Mouse (Mus musculus) liver, embryonic 15.5 days (tissue): ENCODE measurements around the gene Vash2. TPM values are rescaled to one million over a fixed set of nuclear protein-coding genes. Genes with fewer than 3 reads are reported as not detected.
"Not testable (repeated sequence)": the region's sequence is repeated elsewhere in the genome, so short reads cannot be mapped to it uniquely, and the experiment has no call there.

Source experiments
- ATAC-seq: fragments of 200-750 bp; cut with Nextera tagmentation; 2 replicates; pipeline ENCODE4 v1.8.0; 2017; ENCODE audit warnings: moderate number of reproducible peaks, mild to moderate bottlenecking, moderate library complexity; ENCODE audit not compliant: insufficient read depth
- H3K27ac ChIP-seq: fragments of 300-500 bp; sonication (generic); replicated peaks from 2 replicates; pipeline ENCODE4 v1.5.1; 2015; ENCODE audit warnings: mild to moderate bottlenecking, inconsistent platforms
- H3K27me3 ChIP-seq: fragments of 300-500 bp; sonication (generic); 2 replicates; pipeline ENCODE4 v1.6.1; 2015; ENCODE audit warnings: mild to moderate bottlenecking, inconsistent platforms
- H3K36me3 ChIP-seq: fragments of 300-500 bp; sonication (generic); replicated peaks from 2 replicates; pipeline ENCODE4 v1.6.1; 2015; ENCODE audit warnings: moderate library complexity, mild to moderate bottlenecking, inconsistent platforms
- H3K4me1 ChIP-seq: fragments of 300-500 bp; sonication (generic); replicated peaks from 2 replicates; pipeline ENCODE4 v1.6.1; 2015; ENCODE audit warnings: inconsistent platforms
- H3K4me2 ChIP-seq: fragments of 300-500 bp; sonication (generic); 2 replicates; pipeline ENCODE4 v1.6.1; 2015; ENCODE audit warnings: moderate library complexity, mild to moderate bottlenecking, inconsistent platforms
- H3K4me3 ChIP-seq: fragments of 300-500 bp; sonication (generic); replicated peaks from 2 replicates; pipeline ENCODE4 v1.5.1; 2015; ENCODE audit warnings: mild to moderate bottlenecking, inconsistent platforms
- H3K9ac ChIP-seq: fragments of 300-500 bp; sonication (generic); 2 replicates; pipeline ENCODE4 v1.6.1; 2015; ENCODE audit warnings: moderate library complexity, mild to moderate bottlenecking, inconsistent platforms
- H3K9me3 ChIP-seq: fragments of 300-500 bp; sonication (generic); replicated peaks from 2 replicates; pipeline ENCODE4 v1.6.1; 2016; ENCODE audit warnings: inconsistent platforms
- WGBS: fragments of 180-500 bp; shearing (Covaris S2); methylation state at CpG from one replicate; pipeline ENCODE4 v1.1.7; 2015; ENCODE audit warnings: mixed read lengths; ENCODE audit not compliant: insufficient replicate concordance; 5-methylcytosine and 5-hydroxymethylcytosine counted together
- polyA plus RNA-seq: library from polyadenylated mRNA; unstranded; fragments of >200 nt; fragmentation: Nextera tagmentation; extraction: Ambion mirVana; gene quantifications from 2 replicates; pipeline ENCODE4 v1.2.1, GENCODE M21; 2015

Gene Vash2
- polyA plus RNA-seq = 0.88 and 1.2 TPM in 2 replicates

DNA sequence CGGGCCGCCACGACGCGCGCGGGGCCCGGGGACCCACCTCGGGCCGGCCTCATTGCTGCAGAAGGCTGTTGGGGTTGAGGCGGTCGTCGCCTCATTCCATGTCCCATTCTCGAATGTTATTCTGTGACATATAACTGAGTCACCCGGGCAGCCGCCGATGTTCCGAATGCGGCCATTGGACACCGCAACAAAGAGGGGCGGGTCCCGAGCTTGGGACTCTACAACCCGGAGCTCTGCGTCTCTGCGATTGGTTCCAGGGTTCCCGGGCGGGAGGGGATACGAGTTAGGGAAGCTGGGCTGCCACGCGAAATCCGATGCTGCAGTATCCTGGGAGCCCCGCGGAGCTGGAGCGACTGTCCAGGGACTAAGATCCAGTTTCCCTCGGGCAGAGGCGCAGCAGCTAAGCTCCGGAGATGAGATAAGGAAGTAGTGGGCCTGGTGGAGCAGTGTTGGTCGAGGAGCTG is at the start of gene Vash2:
Gene Vash2 (minus strand): TSS at position 197 of the 464 bp plus-strand sequence.
- ATAC-seq = peak; percentile 56
- no peak within 1 kb of the TSS for H3K27ac ChIP-seq

DNA sequence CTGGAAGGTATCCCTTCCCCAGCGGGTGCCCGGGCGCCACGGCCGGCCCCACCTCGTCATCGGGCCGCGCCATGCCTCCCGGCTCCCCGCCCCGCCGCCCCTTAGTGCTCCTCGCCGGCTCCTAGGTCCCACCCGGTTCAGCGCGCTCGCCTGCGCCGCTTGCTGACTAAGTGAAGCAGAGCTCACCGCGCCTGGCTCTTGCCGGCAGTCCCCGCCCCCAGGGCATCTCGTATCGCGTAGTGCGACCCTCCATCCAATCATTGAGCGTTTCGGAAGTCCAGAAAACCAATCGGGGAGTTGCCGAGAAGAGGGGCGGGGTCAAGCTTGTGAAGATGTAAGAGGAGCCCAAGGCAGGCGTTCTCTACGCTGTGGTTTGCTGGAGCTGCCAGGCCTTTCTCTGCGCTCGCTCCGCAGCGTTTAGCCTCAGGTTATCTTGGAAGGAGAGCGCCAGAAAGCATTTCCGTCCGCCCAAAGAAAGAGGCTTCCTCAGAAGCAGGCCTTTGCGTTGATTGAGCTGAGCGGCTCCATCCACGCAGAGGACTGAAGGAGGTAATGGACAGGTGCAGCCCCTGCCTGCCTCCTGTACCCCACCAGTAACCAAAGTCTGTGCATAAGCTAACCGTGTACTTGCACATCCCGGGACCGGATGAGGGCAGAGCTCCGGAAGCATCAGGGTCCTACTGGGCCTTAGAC is 47.1 kb upstream of the Vash2 start, which contains the start of gene Flvcr1:
Gene Flvcr1 (minus strand): TSS at position 138 of the 693 bp plus-strand sequence.
- H3K36me3 ChIP-seq = peaks cover 8% of the 10 kb centered on the region; the same call in 1 of the 2 replicates
- H3K27me3 ChIP-seq = peaks cover 3% of the 10 kb centered on the region; the same call in 1 of the 2 replicates
- peaks cover 22% of the 10 kb centered on the region for H3K4me1 ChIP-seq
- ATAC-seq = peak; percentile 99
- under 1% methylated on average over 50 of the region's 50 CpGs for WGBS
- peak within 1 kb of the TSS; percentile 80 for H3K27ac ChIP-seq
- H3K9me3 ChIP-seq = no peaks in the 10 kb centered on the region
- H3K4me2 ChIP-seq = peak within 1 kb of the TSS; percentile 100
- H3K9ac ChIP-seq = peak within 1 kb of the TSS; percentile 76
- peak within 1 kb of the TSS; percentile 75 for H3K4me3 ChIP-seq

More for the DNA sequence above, at the start of gene Vash2:
- H3K27me3 ChIP-seq = peaks cover 76% of the 10 kb centered on the region
- WGBS = under 1% methylated on average over 38 of the region's 38 CpGs
- no peaks in the 10 kb centered on the region for H3K9me3 ChIP-seq
- no peaks in the 10 kb centered on the region for H3K36me3 ChIP-seq
- peak within 1 kb of the TSS; percentile 47 for H3K4me3 ChIP-seq
- H3K4me1 ChIP-seq = peaks cover 15% of the 10 kb centered on the region
- peak within 1 kb of the TSS; percentile 69 for H3K4me2 ChIP-seq
- no peak within 1 kb of the TSS for H3K9ac ChIP-seq

DNA sequence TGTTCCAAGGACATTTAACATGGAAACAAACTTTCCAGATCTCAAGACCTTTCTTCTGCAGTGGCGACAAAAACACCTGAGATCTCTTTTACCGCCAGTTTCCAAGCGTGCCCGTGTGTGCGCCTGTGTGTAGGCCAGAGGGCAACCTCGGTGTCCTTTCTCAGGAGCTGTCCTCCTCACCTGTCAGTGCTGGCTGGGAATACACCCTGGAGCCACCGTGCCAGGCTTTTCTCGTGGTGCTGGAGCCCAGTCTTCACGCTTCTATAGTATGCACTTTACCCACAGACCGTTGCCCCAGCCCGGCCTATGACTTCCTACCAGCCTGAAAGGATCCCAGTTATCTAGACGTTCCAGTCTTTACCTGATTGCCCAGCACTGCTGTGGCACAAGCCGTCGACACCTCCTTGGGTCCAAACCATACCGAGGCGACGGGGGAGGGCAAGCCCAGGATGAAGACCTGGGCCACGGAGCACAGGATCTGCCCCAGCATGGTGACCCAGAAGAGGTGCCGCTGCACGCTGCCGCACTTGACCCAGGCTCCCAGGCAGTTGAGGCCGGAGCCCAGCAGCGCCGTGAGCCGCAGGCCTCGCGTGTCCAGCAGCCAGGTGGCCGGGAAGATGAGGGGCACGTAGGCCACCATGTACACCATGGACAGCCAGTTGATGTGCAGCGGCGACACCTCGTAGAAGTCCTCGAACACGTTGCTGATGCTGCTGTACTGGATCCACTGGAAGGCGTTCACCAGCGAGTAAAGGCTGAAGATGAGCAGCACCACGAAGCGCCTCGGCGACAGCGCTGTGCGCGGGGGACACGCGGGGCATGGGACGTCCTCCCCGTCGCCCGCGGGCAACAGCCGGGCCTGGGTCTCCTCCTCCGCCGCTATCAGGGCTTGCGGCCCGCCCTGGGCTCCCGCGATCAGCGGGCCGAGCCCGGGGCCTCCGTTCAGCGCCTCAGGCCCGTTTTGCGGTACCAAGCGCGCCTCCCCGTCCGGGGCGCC is 46.2 kb upstream of the Vash2 start:
- peaks cover 13% of the 10 kb centered on the region; the same call in 1 of the 2 replicates for H3K36me3 ChIP-seq
- peak overlapping the region; percentile 80 for H3K27ac ChIP-seq
- H3K9me3 ChIP-seq = no peaks in the 10 kb centered on the region
- H3K4me3 ChIP-seq = peak overlapping the region; percentile 75
- H3K4me2 ChIP-seq = peak overlapping the region; percentile 100
- H3K4me1 ChIP-seq = peaks cover 22% of the 10 kb centered on the region
- H3K9ac ChIP-seq = peak overlapping the region; percentile 76
- H3K27me3 ChIP-seq = peaks cover 3% of the 10 kb centered on the region; the same call in 1 of the 2 replicates
- peak; percentile 47 for ATAC-seq
- 4% methylated on average over 69 of the region's 69 CpGs for WGBS

DNA sequence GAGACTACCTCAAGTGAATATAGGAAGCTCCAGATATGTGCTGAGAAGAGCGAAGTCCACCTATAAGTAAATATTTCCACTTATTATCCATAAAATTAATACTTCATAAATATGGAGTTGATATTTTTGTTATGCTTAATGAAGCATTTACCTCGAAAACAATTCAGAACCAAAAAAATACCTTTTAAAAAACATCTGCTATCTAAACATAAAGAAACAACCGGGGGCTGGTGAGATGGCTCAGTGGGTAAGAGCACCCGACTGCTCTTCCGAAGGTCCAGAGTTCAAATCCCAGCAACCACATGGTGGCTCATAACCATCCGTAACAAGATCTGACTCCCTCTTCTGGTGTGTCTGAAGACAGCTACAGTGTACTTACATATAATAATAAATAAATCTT is 44.7 kb upstream of the Vash2 start:
- WGBS = 82% methylated on average over 6 of the region's 6 CpGs
- H3K4me2 ChIP-seq, H3K9me3 ChIP-seq, H3K9ac ChIP-seq, H3K4me3 ChIP-seq, H3K27ac ChIP-seq, H3K27me3 ChIP-seq, ATAC-seq: not testable (repeated sequence)
- Histone ChIP-seq H3K4me1 (peaks cover 22% of the 10 kb centered on the region), H3K36me3 (peaks cover 17% of the 10 kb centered on the region; the same call in 1 of the 2 replicates)

DNA sequence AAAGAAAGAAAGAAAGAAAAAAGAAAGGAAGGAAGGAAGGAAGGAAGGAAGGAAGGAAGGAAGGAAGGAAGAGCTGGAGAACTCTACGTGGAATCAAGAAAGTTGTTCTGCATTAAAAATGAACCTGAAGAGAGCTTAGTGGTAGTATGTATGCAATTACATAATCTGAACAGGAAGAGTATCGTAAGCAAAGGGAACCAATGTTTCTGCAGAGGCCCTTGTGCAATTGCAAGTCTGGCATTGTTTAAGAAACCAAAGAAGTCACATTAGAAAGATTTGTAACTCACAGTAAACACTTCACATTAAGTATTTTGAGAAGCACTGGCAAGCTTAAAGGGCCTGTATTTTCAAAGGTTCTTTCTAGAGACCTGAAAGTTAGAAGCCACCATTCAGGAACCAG is 44.0 kb upstream of the Vash2 start:
- WGBS = 66% methylated on average over 2 of the region's 2 CpGs
- H3K27me3 ChIP-seq = no peaks in the 10 kb centered on the region
- no peak overlapping the region for H3K4me3 ChIP-seq
- no peak overlapping the region for H3K9ac ChIP-seq
- H3K4me1 ChIP-seq = peaks cover 22% of the 10 kb centered on the region
- H3K27ac ChIP-seq = no peak overlapping the region
- peaks cover 17% of the 10 kb centered on the region; the same call in 1 of the 2 replicates for H3K36me3 ChIP-seq
- no peaks in the 10 kb centered on the region for H3K9me3 ChIP-seq
- no peak overlapping the region for H3K4me2 ChIP-seq
- ATAC-seq = no peak

DNA sequence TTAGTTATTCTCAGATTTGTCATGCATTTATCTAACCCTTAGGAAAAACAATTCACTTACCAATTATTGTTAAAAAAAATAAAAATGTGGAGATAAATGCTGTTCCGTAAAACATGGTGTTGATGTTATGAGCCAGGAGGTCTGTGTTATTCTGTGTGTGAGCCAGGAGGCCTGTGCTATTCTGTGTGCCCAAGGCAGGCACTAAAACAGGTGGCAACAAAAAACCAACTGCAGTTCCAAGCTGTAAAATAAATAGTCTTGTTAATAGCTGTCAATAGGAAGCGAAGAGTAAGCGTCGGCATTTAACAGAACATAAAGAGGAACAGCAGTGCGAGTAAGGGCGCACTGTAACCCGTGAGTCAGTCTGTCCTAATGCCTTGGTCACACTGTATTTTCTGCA is 41.9 kb upstream of the Vash2 start:
- 84% methylated on average over 7 of the region's 7 CpGs for WGBS

DNA sequence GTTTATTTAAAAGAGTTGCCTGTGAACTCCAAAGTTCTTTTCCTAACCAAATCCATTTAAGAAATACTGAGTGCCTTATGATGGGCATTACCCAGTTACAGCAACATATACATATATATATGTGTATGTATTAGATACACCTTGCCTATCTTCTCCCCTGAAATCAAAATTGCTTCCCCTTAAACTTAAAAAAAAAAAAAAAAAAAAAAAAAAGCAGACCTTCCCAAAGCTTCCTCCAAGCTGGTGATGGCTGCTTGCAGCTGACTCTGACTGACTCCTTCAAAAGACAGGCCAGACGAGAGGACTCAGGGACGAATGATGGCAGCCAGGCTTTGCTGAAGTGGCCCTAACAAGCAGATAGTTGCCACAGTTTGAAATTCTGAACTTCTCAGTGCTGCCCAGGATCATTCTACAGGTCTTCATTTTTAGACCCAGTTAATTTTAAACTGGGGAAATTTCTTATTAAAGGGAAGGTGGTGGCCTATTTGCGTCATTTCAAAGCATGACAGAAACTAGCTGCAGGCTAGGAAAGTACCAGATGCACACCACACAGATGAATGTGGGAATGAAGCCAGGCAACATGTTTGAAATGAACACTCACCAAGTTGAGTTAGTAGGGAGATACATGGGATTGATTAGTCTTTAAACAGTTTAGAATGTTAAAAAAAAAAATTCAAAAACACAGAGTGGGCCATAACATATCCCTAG is 41.3 kb upstream of the Vash2 start:
- no peak overlapping the region for H3K4me3 ChIP-seq
- no peaks in the 10 kb centered on the region for H3K9me3 ChIP-seq
- no peak for ATAC-seq
- H3K36me3 ChIP-seq = peaks cover 17% of the 10 kb centered on the region; the same call in 1 of the 2 replicates
- H3K27me3 ChIP-seq = no peaks in the 10 kb centered on the region
- H3K4me1 ChIP-seq = peaks cover 8% of the 10 kb centered on the region
- no peak overlapping the region for H3K4me2 ChIP-seq
- no peak overlapping the region for H3K27ac ChIP-seq
- 67% methylated on average over 3 of the region's 3 CpGs for WGBS
- H3K9ac ChIP-seq = no peak overlapping the region

More for the DNA sequence above, 41.9 kb upstream of the Vash2 start:
- no peak for ATAC-seq
- H3K4me2 ChIP-seq = no peak overlapping the region
- no peak overlapping the region for H3K9ac ChIP-seq
- H3K27ac ChIP-seq = no peak overlapping the region
- H3K36me3 ChIP-seq = peaks cover 17% of the 10 kb centered on the region; the same call in 1 of the 2 replicates
- no peak overlapping the region for H3K4me3 ChIP-seq
- no peaks in the 10 kb centered on the region for H3K9me3 ChIP-seq
- no peaks in the 10 kb centered on the region for H3K27me3 ChIP-seq
- H3K4me1 ChIP-seq = peaks cover 13% of the 10 kb centered on the region

DNA sequence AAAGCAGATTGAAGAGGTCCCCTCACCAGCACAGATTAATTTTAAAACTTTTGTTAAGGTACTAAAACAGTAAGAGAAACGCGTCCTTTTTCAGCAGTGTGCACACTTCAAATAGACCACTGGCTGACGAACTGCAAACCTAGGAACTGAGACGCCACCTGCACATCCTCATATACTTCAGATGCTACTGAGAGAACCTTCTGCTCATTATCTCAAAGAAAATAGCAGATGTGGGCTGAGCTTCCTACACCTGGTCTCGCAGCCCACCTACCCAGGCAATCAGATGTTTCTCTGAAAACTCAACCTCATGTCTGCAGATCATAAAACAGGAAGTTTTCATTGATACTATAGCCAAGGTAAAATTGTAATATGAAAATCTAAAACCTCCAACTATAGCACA is 40.7 kb upstream of the Vash2 start:
- Histone ChIP-seq H3K4me2 (no peak overlapping the region), H3K9me3 (no peaks in the 10 kb centered on the region), H3K4me3 (no peak overlapping the region), H3K27ac (no peak overlapping the region), H3K9ac (no peak overlapping the region), H3K4me1 (peaks cover 2% of the 10 kb centered on the region), H3K36me3 (peaks cover 19% of the 10 kb centered on the region; the same call in 1 of the 2 replicates), H3K27me3 (no peaks in the 10 kb centered on the region)
- no peak for ATAC-seq
- WGBS = 86% methylated on average over 5 of the region's 5 CpGs

DNA sequence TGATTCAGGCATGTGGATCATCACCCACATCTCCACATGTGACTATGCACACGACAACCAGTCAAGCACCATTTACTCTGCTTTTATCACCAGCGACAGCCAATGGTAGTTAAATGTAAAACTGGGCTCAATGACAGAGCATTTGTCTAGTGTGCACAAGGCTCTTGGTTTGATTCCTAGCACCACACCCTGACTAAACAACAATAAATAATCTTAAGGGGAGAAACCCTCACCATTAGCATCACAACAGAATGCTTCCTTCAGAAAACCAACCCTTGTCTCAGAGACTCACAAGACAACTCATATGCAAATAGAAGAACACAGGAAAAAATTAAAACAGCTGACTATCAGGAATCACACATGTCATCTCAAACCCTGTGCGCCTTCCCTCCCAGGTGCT is 35.2 kb upstream of the Vash2 start:
- Histone ChIP-seq H3K4me1 (no peaks in the 10 kb centered on the region), H3K36me3 (peaks cover 33% of the 10 kb centered on the region), H3K27me3 (no peaks in the 10 kb centered on the region), H3K9me3 (no peaks in the 10 kb centered on the region), H3K27ac (no peak overlapping the region), H3K9ac (no peak overlapping the region), H3K4me3 (no peak overlapping the region), H3K4me2 (no peak overlapping the region)
- ATAC-seq = no peak
- WGBS = 76% methylated on average over 3 of the region's 3 CpGs

DNA sequence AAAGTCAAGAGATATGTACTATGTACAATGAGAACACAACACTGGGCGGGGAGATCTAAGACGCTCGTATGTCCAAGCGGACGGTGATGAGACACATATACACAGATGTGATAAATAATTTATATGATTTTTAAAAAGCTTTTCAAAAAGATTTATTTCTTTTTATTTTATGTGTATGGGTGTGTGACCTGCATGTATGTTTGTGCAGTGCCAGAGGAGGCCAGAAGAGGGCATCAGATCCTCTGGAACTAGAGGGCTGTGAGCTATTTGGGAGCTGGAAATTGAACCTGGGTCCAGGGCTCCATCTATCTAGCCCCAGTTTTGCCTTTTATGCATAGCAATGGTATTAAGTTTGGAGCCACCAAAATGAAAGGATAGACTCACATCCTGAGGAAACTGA is 29.6 kb upstream of the Vash2 start:
- ATAC-seq = no peak
- peaks cover 49% of the 10 kb centered on the region for H3K36me3 ChIP-seq
- no peak overlapping the region for H3K27ac ChIP-seq
- no peak overlapping the region for H3K4me3 ChIP-seq
- no peak overlapping the region for H3K4me2 ChIP-seq
- no peak overlapping the region for H3K9ac ChIP-seq
- no peaks in the 10 kb centered on the region for H3K27me3 ChIP-seq
- no peaks in the 10 kb centered on the region for H3K9me3 ChIP-seq
- H3K4me1 ChIP-seq = no peaks in the 10 kb centered on the region
- 93% methylated on average over 5 of the region's 5 CpGs for WGBS
